ENCODE assay signal across 8 mouse cellular contexts in the genomic region with DNA sequence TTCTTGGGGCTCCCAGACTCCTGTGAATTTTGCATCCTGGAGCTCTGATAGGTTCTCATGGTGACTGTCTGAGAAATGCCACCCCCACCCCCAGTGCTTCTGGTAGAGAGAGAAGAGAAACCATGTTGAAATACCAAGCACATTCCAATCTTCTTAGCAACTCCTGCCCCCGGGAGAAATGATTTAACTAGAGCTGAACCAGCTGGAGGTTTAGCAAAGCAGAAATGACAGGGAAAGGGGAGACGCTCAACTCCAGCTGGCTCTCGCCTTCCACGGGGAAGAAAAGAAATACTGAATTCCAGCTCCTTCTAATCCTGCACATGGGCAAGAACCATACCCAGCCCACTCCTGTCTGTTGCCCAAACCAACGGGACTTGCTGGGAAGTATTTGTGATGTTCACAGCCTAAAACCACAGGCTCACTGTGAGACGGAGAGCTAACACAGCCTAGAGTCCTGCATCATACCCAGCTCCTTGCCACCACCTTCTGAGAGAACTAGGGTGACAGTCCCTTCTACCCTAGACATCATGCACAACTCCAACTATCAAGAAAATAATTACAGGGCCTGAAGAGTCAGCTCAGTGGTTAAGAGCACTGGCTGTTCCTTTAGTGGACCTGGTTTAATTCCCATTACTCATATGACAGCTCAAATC. TPM values are rescaled to one million over a fixed set of nuclear protein-coding genes. Genes with fewer than 3 reads are reported as not detected.
DNase-seq lines count a peak whose midpoint lies in the region; ATAC-seq lines count a peak whose summit lies in the region.

No protein-coding gene starts in this region.

- H3K4me2 ChIP-seq in forebrain, embryonic 12.5 days = no peak overlapping the region
- no peak overlapping the region for H3K4me2 ChIP-seq in forebrain, embryonic 15.5 days (replicated peaks)

- intact Hi-C loops in left cerebral cortex, postnatal 10 days (cut with DNase I) = no loop called here

- no peaks in the 10 kb centered on the region for H3K36me3 ChIP-seq in forebrain, embryonic 12.5 days (replicated peaks)
- H3K36me3 ChIP-seq in forebrain, embryonic 15.5 days = no peaks in the 10 kb centered on the region
- H3K36me3 ChIP-seq in hindbrain, embryonic 10.5 days = no peaks in the 10 kb centered on the region
- H3K36me3 ChIP-seq in midbrain, embryonic 10.5 days = no peaks in the 10 kb centered on the region

- H3K4me1 ChIP-seq in forebrain, embryonic 12.5 days = peaks cover 6% of the 10 kb centered on the region; the same call in 1 of the 2 replicates
- H3K4me1 ChIP-seq in forebrain, embryonic 15.5 days = no peaks in the 10 kb centered on the region
- peaks cover 31% of the 10 kb centered on the region for H3K4me1 ChIP-seq in hindbrain, embryonic 10.5 days (replicated peaks)
- peaks cover 28% of the 10 kb centered on the region for H3K4me1 ChIP-seq in midbrain, embryonic 10.5 days

- WGBS in forebrain, embryonic 12.5 days = 48% methylated on average over 6 of the region's 6 CpGs
- WGBS in forebrain, embryonic 15.5 days = 37% methylated on average over 6 of the region's 6 CpGs
- 30% methylated on average over 6 of the region's 6 CpGs for WGBS in hindbrain, embryonic 10.5 days
- 31% methylated on average over 6 of the region's 6 CpGs for WGBS in midbrain, embryonic 10.5 days

- no peak overlapping the region for H3K9ac ChIP-seq in forebrain, embryonic 12.5 days
- no peak overlapping the region for H3K9ac ChIP-seq in forebrain, embryonic 15.5 days (replicated peaks)

- H3K27ac ChIP-seq in forebrain, embryonic 12.5 days = peak overlapping the region; percentile 9; the same call in 1 of the 2 replicates
- H3K27ac ChIP-seq in forebrain, embryonic 15.5 days (replicated peaks) = no peak overlapping the region
- peak overlapping the region; percentile 72 for H3K27ac ChIP-seq in hindbrain, embryonic 10.5 days
- peak overlapping the region; percentile 61 for H3K27ac ChIP-seq in midbrain, embryonic 10.5 days (replicated peaks)

- no peak overlapping the region for H3K4me3 ChIP-seq in forebrain, embryonic 12.5 days (replicated peaks)
- no peak overlapping the region for H3K4me3 ChIP-seq in forebrain, embryonic 15.5 days
- 0 out of 2 replicates have a peak overlapping the region, but pooled peaks have one; percentile 9 for H3K4me3 ChIP-seq in hindbrain, embryonic 10.5 days
- H3K4me3 ChIP-seq in midbrain, embryonic 10.5 days = no peak overlapping the region

- 0 out of 2 replicates have a peak, but pooled peaks cover 3% of the 10 kb centered on the region for H3K27me3 ChIP-seq in forebrain, embryonic 12.5 days
- H3K27me3 ChIP-seq in forebrain, embryonic 15.5 days = no peaks in the 10 kb centered on the region
- no peaks in the 10 kb centered on the region for H3K27me3 ChIP-seq in hindbrain, embryonic 10.5 days (ENCODE audit: insufficient read depth, poor library complexity, severe bottlenecking)
- H3K27me3 ChIP-seq in midbrain, embryonic 10.5 days (ENCODE audit: low read depth, poor library complexity, severe bottlenecking) = no peaks in the 10 kb centered on the region

- peak; percentile 85 for DNase-seq in fibroblast of lung, adult 2 months (ENCODE audit: low read depth)
- peak; percentile 45 for DNase-seq in hindbrain, embryonic 10.5 days (ENCODE audit: low spot score)
- peak; percentile 37 to 38 for DNase-seq in left cerebral cortex, postnatal 10 days (ENCODE audit: extremely low spot score in 1 of 2, low spot score in 2 of 2)
- DNase-seq in midbrain, embryonic 10.5 days (ENCODE audit: low spot score) = peak; percentile 33
- peak; percentile 91 for DNase-seq in telencephalon, adult 2 months (ENCODE audit: low read depth, low spot score)

- ATAC-seq in forebrain, embryonic 12.5 days (ENCODE audit: low FRiP score) = no peak
- no peak for ATAC-seq in forebrain, embryonic 15.5 days (replicated peaks)
- ATAC-seq in erythroid progenitor cell, adult 5-6 weeks (replicated peaks; ENCODE audit: low FRiP score, poor library complexity, severe bottlenecking) = no peak

- no peaks in the 10 kb centered on the region for H3K9me3 ChIP-seq in forebrain, embryonic 12.5 days
- H3K9me3 ChIP-seq in forebrain, embryonic 15.5 days = no peaks in the 10 kb centered on the region
- no peaks in the 10 kb centered on the region for H3K9me3 ChIP-seq in hindbrain, embryonic 10.5 days
- no peaks in the 10 kb centered on the region for H3K9me3 ChIP-seq in midbrain, embryonic 10.5 days (replicated peaks)

RNA-seq across cellular contexts. Expression of a gene that starts 15.7 kb away (rescaled TPM):
- 20.7 and 28.3 TPM in 2 replicates for polyA plus RNA-seq in forebrain, embryonic 12.5 days (2016; fragmentation: Nextera tagmentation; extraction: Ambion mirVana)
- polyA plus RNA-seq in forebrain, embryonic 15.5 days (2015; fragmentation: Nextera tagmentation; extraction: Ambion mirVana) = 18.0 and 18.3 TPM in 2 replicates
- 17.8 and 20.6 TPM in 2 replicates for polyA plus RNA-seq in hindbrain, embryonic 10.5 days (2016; fragmentation: Nextera tagmentation; extraction: Ambion mirVana)
- 10 to 100 TPM; 14.8 to 15.3 TPM for total RNA-seq in left cerebral cortex, postnatal 10 days (2021)
- 17.1 and 17.6 TPM in 2 replicates for polyA plus RNA-seq in midbrain, embryonic 10.5 days (2016; fragmentation: Nextera tagmentation; extraction: Ambion mirVana)
- not detected in 2 replicates for total RNA-seq in erythroid progenitor cell, adult 5-6 weeks (2015; ENCODE audit: low replicate concordance)
- not detected in 2 replicates for total RNA-seq in erythroid progenitor cell, adult 5-6 weeks (2017; ENCODE audit: low replicate concordance)

Comparison
In these comparisons a context has a peak if more than half of its experiments do, and no peak if none do; other contexts are left out.
1. DNase-seq: peak in every context shown above with its lines; median percentile 91 in telencephalon, adult 2 months; 85 in fibroblast of lung, adult 2 months; 45 in hindbrain, embryonic 10.5 days; 38 in left cerebral cortex, postnatal 10 days; 33 in midbrain, embryonic 10.5 days.